Mouse (Mus musculus) heart, embryonic 11.5 days (tissue): ENCODE measurements at regions not wholly inside any gene's neighbourhood (a gene's known extent, or its start where the extent isn't known, plus 50 kb on each side); places are given as distances from the start of the nearest gene placed in this dataset.

Experiments
- ATAC-seq: fragments of 200-750 bp; cut with Nextera tagmentation; replicated peaks from 2 replicates; pipeline ENCODE4 v1.8.0; 2017; ENCODE audit warnings: moderate library complexity; ENCODE audit not compliant: insufficient number of reproducible peaks, low FRiP score, low TSS enrichment
- H3K27ac ChIP-seq: fragments of 300-500 bp; sonication (generic); 2 replicates; pipeline ENCODE4 v1.5.1; 2014; ENCODE audit warnings: mild to moderate bottlenecking, low read depth, low read length
- H3K27me3 ChIP-seq: fragments of 300-500 bp; sonication (generic); 2 replicates; pipeline ENCODE4 v1.6.1; 2014; ENCODE audit warnings: mild to moderate bottlenecking, low read length, mixed read lengths; ENCODE audit not compliant: control insufficient read depth, insufficient read depth
- H3K36me3 ChIP-seq: fragments of 300-500 bp; sonication (generic); 2 replicates; pipeline ENCODE4 v1.6.1; 2014; ENCODE audit warnings: mild to moderate bottlenecking, low read length, moderate library complexity, mixed read lengths; ENCODE audit not compliant: control insufficient read depth, insufficient read depth
- H3K4me1 ChIP-seq: fragments of 300-500 bp; sonication (generic); 2 replicates; pipeline ENCODE4 v1.6.1; 2014; ENCODE audit warnings: low read length; ENCODE audit not compliant: control insufficient read depth, insufficient read depth
- H3K4me2 ChIP-seq: fragments of 300-500 bp; sonication (generic); 2 replicates; pipeline ENCODE4 v1.6.1; 2014; ENCODE audit warnings: mild to moderate bottlenecking, moderate library complexity
- H3K4me3 ChIP-seq: fragments of 300-500 bp; sonication (generic); 2 replicates; pipeline ENCODE4 v1.5.1; 2014; ENCODE audit warnings: low read depth, low read length
- H3K9ac ChIP-seq: fragments of 300-500 bp; sonication (generic); 2 replicates; pipeline ENCODE4 v1.6.1; 2014; ENCODE audit warnings: mild to moderate bottlenecking, low read depth, low read length, moderate library complexity
- H3K9me3 ChIP-seq: fragments of 300-500 bp; sonication (generic); replicated peaks from 2 replicates; pipeline ENCODE4 v1.6.1; 2016; ENCODE audit warnings: low read length; ENCODE audit not compliant: control insufficient read depth
- WGBS: fragments of 180-500 bp; shearing (Covaris S2); extraction: QIAGEN DNeasy Blood & Tissue Kit; methylation state at CpG from one replicate; pipeline ENCODE4 v1.1.7; 2014; ENCODE audit not compliant: insufficient replicate concordance; 5-methylcytosine and 5-hydroxymethylcytosine counted together

DNA sequence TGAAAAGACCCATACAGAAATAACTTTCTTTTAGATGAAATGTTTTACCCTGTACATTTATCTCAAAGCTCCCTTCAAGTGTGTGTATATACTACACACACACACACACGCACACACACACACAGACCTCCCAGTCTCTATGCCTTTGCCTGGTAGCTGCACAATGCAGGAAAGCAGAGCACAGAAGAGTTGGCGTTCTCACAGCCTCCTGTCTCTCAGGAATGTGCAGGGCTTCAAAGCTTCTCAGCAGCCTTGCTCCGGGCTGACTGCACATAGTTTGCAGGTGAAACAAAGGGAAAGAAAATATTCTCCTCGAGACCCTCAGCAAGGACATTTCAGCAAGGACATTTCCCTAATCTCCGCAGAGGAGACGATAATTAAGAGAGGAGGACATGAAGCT is 139.0 kb upstream of the Ntm start:
- no peak overlapping the region for H3K9ac ChIP-seq
- no peak overlapping the region for H3K27ac ChIP-seq
- no peaks in the 10 kb centered on the region for H3K27me3 ChIP-seq
- ATAC-seq, result no peak
- H3K4me1 ChIP-seq, result peaks cover 5% of the 10 kb centered on the region
- H3K4me3 ChIP-seq, result no peak overlapping the region
- H3K9me3 ChIP-seq, result no peaks in the 10 kb centered on the region
- no peaks in the 10 kb centered on the region for H3K36me3 ChIP-seq
- no peak overlapping the region for H3K4me2 ChIP-seq
- WGBS, result 46% methylated on average over 6 of the region's 6 CpGs

DNA sequence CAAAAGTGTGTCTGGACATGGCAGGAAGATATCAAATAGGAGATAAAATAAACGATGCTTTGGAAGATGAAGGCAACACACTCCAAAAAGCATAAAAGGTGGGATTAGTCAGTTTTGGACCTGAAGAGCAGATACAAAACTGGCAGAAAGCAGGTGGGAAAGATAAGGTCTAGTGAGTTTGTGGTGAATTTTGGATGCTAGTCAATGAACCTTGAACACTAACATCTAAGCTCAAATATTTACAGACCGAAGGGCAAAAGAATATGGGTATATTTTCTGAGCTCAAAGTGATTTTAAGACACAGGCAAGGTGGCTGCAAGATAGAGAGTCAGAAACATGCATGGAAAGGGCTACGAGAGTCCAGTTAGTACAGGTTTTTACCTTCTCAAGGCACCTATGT is 159.4 kb upstream of the Ntm start:
- H3K36me3 ChIP-seq, result no peaks in the 10 kb centered on the region
- no peak overlapping the region for H3K4me3 ChIP-seq
- ATAC-seq, result no peak
- H3K4me2 ChIP-seq, result no peak overlapping the region
- H3K27ac ChIP-seq, result no peak overlapping the region
- WGBS, result 81% methylated on average over 3 of the region's 3 CpGs
- H3K4me1 ChIP-seq, result no peaks in the 10 kb centered on the region
- no peak overlapping the region for H3K9ac ChIP-seq
- no peaks in the 10 kb centered on the region for H3K9me3 ChIP-seq
- H3K27me3 ChIP-seq, result no peaks in the 10 kb centered on the region

DNA sequence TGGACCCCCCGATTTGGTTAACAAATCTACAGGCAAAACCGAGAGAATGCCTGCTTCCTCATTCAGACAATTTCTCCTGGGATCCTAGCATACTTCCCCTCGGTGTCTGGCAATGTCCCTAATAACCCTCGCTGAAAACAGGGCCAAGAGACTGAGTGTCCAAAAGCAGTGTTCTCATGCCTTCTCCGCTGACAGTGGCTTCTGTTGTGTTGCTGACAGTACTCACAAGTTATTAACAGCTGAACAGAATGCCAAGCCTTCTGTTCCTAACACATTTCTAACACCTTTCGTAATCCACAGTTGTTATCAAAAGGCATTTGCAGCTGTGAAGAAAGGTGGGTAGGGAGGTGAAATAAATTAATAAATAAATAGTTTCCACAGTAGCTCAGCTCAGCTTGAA is 166.2 kb upstream of the Ntm start:
- Histone ChIP-seq H3K27ac (no peak overlapping the region), H3K9me3 (no peaks in the 10 kb centered on the region)

DNA sequence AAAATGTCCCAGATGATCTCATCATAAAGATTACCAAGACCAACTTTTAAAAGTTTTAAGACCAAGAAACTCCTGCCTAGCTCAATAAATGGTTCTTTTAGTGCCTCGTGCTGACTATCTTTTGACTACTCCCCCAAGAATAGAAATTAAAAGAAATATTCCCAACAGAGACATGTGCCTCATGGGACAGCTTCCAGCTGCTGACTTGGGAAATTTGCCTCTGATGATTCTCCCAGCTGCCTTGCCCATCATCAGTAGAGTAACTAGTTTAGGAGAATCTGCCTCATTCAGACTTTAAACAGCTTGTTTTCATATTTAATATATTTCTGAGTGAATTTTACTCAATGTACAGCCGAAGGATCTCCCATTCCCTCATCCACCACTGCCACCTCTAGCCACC is 168.7 kb upstream of the Ntm start:
- Histone ChIP-seq H3K9me3 (no peaks in the 10 kb centered on the region), H3K4me1 (no peaks in the 10 kb centered on the region), H3K27me3 (no peaks in the 10 kb centered on the region), H3K4me3 (no peak overlapping the region), H3K27ac (no peak overlapping the region), H3K4me2 (no peak overlapping the region), H3K36me3 (no peaks in the 10 kb centered on the region), H3K9ac (no peak overlapping the region)
- WGBS, result 71% methylated on average over 2 of the region's 2 CpGs
- no peak for ATAC-seq

More for the DNA sequence above, 166.2 kb upstream of the Ntm start:
- Histone ChIP-seq H3K27me3 (no peaks in the 10 kb centered on the region), H3K4me3 (no peak overlapping the region), H3K9ac (no peak overlapping the region), H3K4me1 (no peaks in the 10 kb centered on the region), H3K36me3 (no peaks in the 10 kb centered on the region), H3K4me2 (no peak overlapping the region)
- no peak for ATAC-seq
- WGBS, result 65% methylated on average over 6 of the region's 6 CpGs

DNA sequence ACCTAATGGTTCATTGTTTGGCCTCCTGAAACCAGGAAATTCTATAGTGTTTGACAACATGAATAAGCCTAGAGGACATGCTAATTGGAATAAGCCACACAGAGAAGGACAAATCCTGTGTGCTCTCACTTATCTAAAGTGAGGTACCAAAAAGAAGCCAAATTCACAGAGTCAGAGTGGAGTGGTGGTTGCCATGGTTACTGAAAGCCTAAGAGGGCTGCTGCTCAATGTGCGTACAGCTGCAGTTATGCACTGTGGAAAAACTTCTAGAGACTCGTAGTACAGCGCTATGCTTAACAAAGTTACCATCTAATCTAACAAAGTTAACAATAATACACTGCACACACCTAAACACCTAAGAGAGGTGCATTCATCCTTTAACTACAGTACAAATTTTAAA is 171.4 kb upstream of the Ntm start:
- Histone ChIP-seq H3K9me3 (no peaks in the 10 kb centered on the region), H3K9ac (no peak overlapping the region), H3K4me2 (no peak overlapping the region), H3K4me3 (no peak overlapping the region), H3K27me3 (peaks cover 1% of the 10 kb centered on the region; the same call in 1 of the 2 replicates), H3K4me1 (peaks cover 5% of the 10 kb centered on the region), H3K27ac (no peak overlapping the region), H3K36me3 (no peaks in the 10 kb centered on the region)
- 78% methylated on average over 3 of the region's 3 CpGs for WGBS
- no peak for ATAC-seq

DNA sequence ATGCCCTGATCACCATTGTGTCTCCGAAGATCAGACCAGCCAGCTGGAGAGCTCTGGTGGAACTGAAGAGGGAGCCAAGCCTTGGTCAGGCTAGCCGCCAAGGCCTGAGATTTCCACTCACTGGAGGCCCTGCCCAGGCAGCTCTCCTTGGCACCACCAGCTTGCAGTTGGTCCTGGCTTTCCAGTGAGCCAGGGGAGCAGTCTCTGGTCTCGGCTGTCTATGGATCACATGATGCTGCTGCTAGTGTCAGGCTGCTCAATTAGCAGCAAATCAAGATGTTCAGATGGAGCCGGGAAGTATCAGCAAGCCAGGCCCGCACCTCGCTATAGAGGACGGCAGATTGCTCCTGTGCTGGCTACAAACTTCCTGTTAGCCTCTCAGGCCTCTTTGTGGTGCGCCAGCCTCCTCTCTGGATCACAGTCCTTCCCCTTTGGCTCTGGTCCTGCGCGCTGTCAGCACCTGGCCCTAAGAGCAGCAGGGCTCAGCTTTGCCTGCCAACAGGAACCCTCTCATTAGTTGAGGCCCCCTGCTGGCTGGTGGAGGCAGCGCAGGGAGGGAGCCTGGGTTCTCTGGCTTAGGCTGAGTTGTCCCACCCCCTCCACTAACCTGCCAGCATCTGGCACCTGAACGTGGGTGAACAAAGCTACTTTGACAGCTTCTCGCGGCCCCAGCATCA is 174.8 kb upstream of the Ntm start:
- Histone ChIP-seq H3K9me3 (no peaks in the 10 kb centered on the region), H3K27ac (peak overlapping the region; percentile 64), H3K4me1 (peaks cover 5% of the 10 kb centered on the region), H3K27me3 (peaks cover 2% of the 10 kb centered on the region; the same call in 1 of the 2 replicates), H3K4me2 (peak overlapping the region; percentile 53), H3K36me3 (no peaks in the 10 kb centered on the region), H3K4me3 (0 out of 2 replicates have a peak overlapping the region, but pooled peaks have one; percentile 10), H3K9ac (peak overlapping the region; percentile 52; the same call in 1 of the 2 replicates)
- ATAC-seq, result peak; percentile 85
- WGBS, result 18% methylated on average over 14 of the region's 14 CpGs

DNA sequence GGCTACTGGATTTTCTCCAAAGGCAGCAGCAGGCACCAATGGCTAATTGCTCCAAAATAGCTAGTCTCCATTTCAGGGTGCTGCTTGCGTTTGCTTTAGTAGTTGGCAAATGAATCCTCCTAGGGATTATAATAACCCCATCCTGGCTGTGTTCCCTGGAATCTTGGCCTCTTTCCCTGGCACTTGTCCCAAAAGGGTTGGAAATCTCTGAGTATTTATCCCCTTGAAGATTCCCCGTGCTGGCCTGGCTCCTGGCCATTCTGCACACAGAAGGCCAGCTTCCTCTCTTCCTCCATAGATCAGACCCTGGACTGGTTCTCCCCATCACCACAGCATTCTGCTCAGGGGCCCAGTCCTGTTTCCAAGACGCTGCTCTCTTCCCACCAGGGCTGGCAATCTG is 177.2 kb upstream of the Ntm start:
- Histone ChIP-seq H3K9me3 (no peaks in the 10 kb centered on the region), H3K4me2 (no peak overlapping the region), H3K27ac (no peak overlapping the region), H3K36me3 (no peaks in the 10 kb centered on the region), H3K4me3 (no peak overlapping the region), H3K4me1 (peaks cover 5% of the 10 kb centered on the region), H3K9ac (no peak overlapping the region), H3K27me3 (peaks cover 2% of the 10 kb centered on the region; the same call in 1 of the 2 replicates)
- no peak for ATAC-seq
- 51% methylated on average over 3 of the region's 3 CpGs for WGBS

DNA sequence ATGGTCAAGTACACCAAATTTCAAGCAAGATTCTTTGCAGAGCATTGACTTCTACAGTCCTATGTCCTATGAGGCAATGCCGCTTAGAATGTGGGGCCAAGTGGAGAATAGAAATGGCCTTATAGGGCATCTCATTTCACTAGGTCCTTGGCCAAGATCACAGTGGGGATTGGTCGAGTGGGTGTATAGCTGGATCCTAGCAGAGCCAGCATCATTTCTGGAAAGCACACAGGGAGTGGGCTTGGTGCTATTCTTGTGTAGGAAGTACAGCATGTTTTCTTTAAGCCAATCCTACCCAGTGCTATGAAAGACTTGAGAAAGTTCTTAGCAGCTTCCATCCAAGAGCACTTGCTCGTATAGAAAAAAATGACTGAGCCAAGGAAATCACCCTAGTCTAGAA is 178.2 kb upstream of the Ntm start:
- ATAC-seq, result no peak
- no peak overlapping the region for H3K4me3 ChIP-seq
- no peaks in the 10 kb centered on the region for H3K9me3 ChIP-seq
- WGBS, result 80% methylated on average over 3 of the region's 3 CpGs
- H3K4me2 ChIP-seq, result no peak overlapping the region
- no peak overlapping the region for H3K27ac ChIP-seq
- peaks cover 2% of the 10 kb centered on the region; the same call in 1 of the 2 replicates for H3K27me3 ChIP-seq
- no peaks in the 10 kb centered on the region for H3K36me3 ChIP-seq
- no peak overlapping the region for H3K9ac ChIP-seq
- H3K4me1 ChIP-seq, result peaks cover 5% of the 10 kb centered on the region

DNA sequence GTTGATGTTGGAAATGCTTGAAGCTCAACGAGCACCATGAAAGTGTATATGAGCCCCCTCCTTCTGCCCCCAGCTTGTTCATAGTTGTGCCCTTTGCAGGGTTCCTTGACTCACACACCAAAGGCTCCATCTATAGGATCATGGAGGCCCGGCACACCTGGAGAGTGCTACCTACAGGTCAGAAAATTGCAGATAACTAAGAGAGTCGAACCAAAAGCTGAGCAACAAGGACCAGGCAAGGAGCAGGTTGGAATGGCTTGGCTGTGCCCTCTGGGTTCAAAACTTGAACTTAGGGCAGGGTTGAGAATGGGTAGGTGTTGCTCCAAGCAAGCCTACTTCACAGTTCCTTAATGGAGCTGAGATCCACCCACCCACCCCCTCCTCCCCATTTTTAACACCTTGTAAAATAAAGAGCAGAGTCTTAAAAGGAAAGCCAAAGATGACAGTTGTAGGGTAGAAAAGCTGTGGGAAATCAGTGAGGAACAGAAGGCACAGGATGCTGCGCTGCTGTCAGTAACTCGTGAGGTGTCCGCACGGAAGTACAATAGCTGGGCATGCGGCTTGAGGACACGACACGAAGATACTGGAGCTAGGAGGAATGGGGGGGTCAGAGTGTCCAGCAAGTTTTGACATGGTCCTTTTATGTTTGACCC is 180.0 kb upstream of the Ntm start:
- WGBS, result 84% methylated on average over 10 of the region's 10 CpGs
- H3K27me3 ChIP-seq, result peaks cover 2% of the 10 kb centered on the region; the same call in 1 of the 2 replicates
- no peak for ATAC-seq

More for the DNA sequence above, 180.0 kb upstream of the Ntm start:
- Histone ChIP-seq H3K9ac (no peak overlapping the region), H3K36me3 (no peaks in the 10 kb centered on the region), H3K4me2 (no peak overlapping the region), H3K9me3 (no peaks in the 10 kb centered on the region), H3K27ac (no peak overlapping the region), H3K4me1 (no peaks in the 10 kb centered on the region; the same call in 1 of the 2 replicates), H3K4me3 (no peak overlapping the region)
